Mouse (Mus musculus) lung, postnatal 14 days (tissue): ENCODE data around the gene Cacng8.

Source experiments
- DNase-seq: peaks from one replicate; pipeline ENCODE4 v3.0.0; 2021

Gene Cacng8

DNA sequence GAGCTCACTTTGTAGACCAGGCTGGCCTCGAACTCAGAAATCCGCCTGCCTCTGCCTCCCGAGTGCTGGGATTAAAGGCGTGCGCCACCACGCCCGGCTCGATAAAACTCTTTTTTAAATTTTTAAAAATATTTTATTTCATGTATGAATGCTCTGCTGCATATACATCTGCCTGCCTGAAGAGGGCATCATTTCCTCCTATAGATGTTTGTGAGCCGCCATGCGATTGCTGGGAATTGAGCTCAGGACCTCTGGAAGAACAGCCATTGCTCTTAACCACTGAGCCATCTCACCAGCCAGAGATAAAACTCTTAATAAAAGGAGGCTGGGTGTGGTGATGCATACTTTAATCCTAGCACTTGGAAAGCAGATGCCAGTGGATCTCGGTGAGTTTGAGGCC is 49.5 kb downstream of the Cacng8 start:
- no peak for DNase-seq

DNA sequence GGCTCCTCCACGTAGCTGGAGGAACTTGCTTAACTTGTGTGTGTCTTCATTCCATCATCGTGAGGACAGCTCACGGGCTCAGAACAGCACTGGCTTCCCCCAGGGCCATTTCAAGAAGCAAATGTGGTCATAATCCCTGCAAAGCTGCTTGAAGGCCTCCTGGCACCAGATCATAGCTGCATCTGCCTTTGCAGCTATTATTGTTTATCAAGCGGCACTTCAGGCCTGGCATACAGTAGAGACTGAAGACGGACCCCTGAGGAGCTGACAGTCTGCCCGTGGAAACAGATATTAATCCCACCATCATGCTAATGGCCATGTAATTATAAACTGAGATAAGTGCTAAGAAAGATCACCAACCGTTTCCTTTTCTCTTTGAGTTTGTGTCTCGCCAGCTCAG is 50.0 kb downstream of the Cacng8 start:
- DNase-seq, result no peak

DNA sequence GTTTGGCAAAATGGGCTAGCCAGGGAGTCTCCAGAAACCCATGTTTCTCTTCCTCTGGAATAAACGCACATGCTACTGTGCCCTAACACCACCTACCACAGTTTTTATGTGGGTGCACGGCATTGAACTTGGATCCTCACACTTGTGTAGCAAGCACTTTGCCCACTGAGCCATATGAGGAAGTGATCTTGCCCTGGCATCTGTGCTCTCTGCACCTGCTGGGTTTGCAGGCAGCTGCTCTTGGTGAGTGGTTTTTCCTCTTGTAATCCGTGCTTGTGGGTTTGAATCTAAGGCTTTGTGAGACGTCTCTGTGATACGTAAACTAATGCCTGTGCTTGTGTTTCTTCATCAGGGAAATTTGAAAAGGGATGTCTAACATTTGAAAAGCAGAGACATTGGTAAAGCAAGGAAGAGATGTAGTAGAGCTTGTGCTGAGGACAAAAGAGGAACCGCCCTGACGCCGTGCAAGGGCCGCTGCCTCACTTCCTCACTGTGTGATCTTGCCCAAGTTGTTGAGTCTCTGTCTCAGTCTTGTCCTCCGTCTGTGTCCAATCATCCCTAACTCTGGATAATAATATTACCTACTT is 52.1 kb downstream of the Cacng8 start:
- DNase-seq, result peak; percentile 7

DNA sequence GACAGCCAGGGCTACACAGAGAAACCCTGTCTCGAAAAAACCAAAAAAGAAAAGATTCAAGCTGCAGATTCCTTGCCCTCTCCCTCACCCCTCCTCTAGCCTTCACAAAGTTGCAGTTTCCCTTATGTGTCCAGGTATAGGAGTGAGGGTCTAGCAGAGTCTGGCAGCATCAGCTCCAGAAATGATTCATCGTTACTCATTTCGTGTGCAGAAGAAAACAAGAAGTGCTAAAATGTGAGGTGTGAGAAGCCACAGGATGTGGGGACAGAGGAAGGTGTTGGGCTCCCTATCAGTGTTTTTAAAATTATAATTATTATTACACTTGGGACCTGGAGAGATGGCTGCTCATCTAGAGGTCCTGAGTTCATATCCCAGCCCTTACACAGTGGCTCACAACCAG is 54.2 kb downstream of the Cacng8 start:
- DNase-seq, result no peak

DNA sequence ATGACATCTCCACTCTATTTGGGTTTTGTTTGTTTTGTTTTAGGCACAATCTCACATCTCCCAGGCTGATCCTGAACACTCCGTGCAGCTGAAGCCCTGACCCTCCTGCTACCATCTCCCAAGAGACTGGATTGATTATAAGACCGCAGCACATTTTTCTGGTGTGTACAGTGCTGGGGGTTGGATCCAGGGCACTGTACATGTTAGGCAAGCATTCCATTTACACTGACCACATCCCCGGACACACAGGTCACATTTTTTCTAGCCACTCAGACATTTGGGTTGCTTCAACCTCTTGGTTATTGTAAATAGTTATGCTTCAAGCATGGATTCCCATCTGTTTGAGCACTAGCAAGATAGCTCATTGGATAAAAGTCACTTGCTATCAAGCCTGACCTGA is 56.1 kb downstream of the Cacng8 start:
- no peak for DNase-seq

DNA sequence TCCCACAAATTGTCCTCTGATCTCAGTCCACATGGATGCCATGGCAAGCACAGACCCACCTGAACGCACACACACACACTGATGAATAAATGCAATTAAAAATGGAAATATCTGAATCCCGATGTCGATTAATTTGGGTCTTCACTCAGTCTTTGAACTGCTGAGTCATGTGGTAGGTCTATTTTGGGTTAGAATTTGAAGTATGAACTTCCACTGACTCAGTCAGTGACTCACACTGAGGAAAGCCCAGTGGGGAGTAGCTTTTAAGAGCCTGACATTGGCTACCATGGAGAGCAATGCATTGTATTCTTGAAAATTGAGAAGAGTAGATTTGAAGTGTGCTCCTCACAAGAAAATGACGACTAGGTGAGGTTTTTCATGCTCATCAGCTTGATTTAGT is 56.5 kb downstream of the Cacng8 start:
- no peak for DNase-seq

DNA sequence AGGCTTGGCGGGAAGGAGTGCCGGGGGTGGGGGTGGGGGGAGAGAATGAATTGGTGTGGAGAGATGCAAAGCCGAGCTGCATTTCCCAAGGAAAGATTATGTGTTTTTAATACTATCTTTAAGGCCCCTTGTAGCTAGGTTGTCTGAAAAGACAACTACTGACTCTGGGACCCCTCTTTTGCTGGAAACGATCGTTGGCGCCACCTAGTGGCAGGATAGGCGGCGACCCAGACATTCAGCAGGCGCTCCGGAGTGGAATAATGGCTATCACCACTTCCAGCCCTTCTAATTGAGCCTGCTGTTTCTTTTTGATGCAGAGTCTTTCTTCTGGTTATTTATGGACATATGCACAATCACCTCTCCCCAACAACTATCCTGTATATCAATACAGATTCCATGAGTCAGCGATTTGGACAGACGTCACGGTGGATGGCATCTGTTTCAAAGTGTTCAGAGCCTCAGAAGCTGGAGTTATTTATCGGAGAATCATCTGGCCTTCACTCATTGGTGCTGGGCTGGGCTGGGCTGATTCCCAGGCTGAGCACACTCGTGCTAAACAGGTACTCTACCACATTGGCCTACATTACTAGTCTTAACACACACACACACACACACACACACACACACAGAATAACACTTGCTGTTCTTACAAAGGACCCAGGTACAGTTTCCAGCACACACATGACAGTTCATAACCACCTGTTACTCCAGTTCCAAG is 58.4 kb downstream of the Cacng8 start:
- DNase-seq, result peak; percentile 78

DNA sequence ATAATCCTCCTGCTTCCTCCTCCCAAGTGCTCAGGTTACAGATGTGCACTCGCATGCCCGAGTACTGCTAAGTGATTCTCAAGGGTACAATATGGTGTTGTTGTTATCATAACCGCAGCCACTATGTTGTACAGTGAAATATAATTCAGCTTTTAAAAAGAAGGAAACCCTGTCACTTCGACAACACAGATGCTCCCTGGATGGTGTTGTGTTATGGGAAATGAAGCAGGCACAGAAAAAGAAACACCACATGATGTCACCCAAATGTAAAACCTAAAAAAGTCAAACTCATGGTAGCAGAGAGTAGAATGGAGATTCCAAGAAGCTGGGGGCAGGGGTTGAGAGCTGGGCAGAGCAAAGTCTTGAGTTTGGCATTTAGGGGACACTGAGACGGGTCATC is 60.2 kb downstream of the Cacng8 start:
- no peak for DNase-seq

DNA sequence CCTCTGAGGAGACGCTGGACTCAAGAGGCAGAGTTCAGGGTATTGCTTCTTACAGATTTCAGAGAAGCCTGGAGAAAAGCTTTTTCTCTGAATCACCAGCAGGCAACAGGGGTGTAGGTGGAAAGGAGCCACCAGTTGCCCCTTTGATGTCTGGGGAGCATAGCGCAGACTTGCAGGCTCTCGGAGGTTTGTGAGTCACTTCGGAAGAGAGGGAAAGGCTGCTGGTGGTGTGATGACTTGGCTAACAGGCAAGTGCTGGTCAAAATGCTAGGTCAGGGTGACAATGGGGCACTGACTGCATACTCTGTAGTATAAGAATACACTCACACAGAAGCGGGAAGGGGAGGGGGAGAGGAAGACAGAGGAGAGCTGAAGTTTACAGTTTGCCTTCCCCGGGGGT is 60.7 kb downstream of the Cacng8 start:
- no peak for DNase-seq

DNA sequence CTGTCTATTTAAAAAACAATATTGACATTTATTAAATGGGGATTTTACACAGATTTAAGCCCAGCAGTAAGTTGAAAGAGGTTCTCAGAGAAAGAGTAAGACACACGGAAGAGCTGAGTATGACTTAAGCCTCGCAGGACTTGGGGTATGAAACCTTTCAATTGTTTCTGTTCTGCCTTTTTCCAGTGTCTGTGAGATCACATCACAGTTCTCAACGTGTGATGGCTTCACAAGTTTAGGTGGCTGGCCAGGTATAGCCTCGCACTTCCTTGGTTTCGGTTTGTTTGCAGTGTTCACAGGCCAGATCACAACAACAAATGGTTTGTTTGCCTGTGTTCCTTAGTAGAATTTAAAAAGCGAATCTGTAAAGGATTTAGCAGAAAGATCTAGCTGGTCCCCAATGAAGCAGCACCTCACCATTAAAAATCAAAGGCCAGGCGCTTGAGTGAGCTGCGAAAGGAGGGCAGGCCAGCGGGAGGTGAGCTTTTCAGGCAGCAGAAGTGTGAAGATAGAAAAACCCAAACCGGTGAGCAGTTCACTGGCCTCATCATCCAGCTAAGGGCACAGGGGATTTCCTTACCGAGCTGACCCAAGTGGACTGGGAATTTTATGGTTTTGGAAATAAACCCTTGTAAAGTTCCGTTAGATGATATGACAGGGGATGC is 62.5 kb downstream of the Cacng8 start:
- no peak for DNase-seq

DNA sequence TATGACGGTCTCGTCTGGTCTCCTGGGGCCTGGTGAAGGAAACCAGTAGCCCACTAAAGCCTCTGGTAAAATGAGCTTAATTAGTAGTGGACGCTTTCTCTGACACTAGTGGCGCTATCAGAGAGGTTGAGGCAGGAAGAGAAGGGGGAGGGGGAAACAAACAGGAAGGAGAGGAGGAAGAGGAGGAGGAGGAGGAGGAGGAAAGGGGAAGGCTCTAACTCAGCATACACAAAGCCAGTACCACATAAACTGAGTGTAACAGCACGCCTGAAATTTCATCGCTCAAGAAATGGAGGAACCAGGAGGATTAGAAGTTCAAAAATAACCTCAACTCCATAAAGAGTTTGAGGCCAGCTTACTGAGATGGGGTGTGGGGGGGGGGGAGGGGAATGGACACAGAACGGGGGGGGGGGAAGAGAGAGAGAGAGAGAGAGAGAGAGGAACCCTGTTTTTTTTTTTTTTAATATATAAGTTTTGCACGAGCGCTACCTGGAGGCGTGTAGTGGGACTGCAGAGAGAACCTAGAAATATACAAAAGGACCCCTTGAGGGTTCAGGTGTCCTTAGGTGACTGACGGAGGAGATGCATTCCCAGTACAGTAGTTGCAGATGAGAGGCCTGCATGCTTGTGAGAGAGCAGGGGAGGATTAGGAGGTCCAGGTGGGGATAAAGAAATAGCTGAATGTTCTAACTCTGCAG is 63.2 kb downstream of the Cacng8 start:
- no peak for DNase-seq

DNA sequence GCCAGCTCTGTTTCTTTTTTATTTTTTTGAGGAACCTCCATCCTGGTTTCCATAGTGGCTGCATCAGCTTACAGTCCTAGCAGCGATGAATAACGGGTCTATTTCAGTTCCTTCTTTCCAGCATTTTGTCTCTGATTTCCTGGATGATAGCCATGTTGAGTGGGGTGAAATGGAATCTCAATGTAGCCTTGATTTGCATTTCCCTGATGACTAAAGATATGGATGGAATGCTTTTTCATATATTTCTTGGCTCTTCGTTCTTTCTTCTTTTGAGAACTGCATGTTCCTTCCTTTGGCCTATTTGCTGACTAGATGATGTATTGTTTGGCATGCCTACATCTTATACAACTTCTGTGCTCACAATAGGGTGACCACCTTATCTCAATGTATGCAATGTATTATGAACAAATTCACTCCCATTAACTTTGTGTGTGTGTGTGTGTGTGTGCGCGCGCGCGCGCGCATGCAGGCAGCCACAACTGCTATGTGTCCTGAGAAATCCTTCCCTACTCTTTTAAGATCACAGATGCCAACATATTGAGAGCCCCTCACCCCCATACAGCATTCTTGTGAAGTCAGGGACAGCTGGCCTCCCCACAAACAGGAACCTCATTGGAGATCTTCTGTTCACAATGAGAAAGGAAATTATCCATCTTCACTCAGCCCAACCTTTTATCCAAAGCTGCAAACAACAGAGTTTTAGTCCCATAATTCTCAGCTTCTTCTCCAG is 66.8 kb downstream of the Cacng8 start:
- DNase-seq, result no peak

DNA sequence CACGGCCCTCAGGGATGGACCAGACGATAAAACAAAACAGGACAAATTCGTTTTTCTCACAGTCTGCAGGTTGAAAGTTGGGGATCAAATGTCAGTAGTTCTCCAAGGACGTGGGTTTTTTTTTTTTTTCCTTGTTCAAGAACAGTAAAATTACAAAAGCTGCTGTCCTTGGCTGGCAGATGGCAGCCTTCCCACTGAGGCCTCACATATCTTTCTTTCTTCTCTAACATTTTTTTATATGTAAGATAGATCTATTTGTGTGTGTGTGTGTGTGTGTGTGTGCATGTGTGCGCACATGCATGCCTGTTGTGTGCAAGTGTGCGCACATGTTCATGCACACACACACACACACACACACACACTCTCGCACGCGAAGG is 67.3 kb downstream of the Cacng8 start:
- DNase-seq, result no peak

DNA sequence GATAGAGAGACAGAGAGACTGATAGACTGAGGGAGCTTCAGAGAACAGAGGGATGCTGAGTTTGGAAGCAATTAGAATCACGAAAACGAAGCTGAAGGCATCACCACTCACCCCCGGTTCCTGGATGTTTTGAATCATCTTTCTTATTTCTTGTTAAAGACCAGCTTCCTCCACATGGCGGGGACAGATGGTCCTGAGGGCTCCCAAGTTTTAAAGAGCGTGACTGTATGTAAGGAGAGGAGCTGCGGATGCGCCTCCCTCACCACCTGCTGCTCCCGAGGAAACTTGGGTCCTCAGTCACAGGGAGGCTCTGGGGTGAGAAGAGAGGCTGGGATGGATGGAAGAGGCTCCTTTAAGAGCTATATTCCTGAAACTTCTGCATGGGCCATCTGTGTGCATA is 69.8 kb downstream of the Cacng8 start:
- no peak for DNase-seq

DNA sequence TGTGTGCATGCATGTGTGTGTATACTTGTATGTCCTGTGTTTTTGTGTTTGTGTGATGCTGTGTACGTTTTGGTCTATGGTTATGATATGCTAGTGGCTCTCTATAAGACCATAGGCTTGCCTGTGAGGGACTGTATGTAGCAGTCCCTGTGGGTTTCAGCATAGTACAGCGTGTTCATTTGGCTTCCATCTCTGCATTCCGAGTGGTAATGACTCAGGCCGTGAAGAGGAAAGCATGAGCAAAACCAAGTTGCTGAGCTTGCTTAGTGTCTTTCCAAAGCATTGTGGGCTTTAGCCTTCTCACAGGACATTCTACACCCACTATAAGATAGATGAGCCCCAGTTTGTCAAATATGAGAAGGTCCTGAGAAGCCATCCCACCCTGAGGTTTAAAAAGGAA is 72.8 kb downstream of the Cacng8 start:
- DNase-seq, result no peak
